Mouse (Mus musculus): ENCODE results near the gene Lmo1.
"Not testable (repeated sequence)": the region's sequence is repeated elsewhere in the genome, so short reads cannot be mapped to it uniquely, and the experiment has no call there.

Gene Lmo1

GRCm38 (mm10) chr7:109145211-109145610 is 29.8 kb downstream of the Lmo1 start:
- ChIA-PET POLR2A (interaction anchor here in 1 of 4 experiments (0.6 kb wide), 1 partner anchor 51 kb away, joined by 5 read pairs; no protein-coding TSS in a partner anchor), CTCF (interaction anchor here in 3 of 4 experiments (0.6 to 2.1 kb wide), 7 partner anchors 25 to 135 kb away, joined by 3 to 7 read pairs (median 4); no protein-coding TSS in a partner anchor)

DNA sequence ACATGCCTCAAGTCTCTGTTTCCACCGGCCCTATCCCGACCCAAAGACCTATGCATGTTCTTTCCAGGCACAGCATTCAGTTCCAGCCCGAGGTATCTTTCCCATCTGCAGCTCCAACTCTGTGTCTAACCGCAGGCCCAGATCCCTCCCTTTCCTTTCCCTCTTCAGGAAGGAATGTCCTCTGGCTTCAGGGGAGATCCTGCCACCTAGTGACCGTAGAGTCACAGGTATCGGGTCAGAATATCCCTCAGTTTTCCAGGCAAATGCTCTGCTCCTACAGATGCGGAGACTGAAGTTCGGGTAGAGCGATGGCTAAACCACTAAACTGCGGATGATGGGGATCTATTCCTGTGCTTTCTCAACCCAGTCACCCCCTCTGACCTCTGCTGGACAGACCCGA is 30.3 kb downstream of the Lmo1 start:
- ChIA-PET POLR2A (no interaction called here), CTCF (interaction anchor here in 3 of 4 experiments (0.6 to 2.1 kb wide), 9 partner anchors 10 to 1548 kb away, joined by 3 to 7 read pairs (median 4); no protein-coding TSS in a partner anchor)

DNA sequence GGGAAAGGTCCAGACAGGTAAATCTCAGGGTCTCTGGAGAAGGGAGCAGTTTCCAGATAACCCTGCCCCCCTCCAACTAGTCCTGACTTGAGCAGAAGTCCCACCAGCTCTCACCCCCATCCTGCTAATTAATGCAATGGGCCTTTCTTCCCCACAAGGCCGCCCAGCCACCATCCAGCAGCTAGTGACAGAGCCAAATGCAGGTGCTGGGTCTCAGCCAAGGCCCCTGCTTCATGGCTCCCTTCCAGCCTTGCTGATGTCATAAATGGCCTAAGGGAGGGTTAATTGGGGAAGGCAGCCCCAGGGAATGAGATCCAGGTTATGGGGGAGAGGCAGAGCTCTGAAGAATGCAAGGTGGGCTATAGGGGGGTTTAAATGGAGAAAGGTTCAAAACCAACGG is 32.4 kb downstream of the Lmo1 start:
- ChIA-PET POLR2A (interaction anchor here in 1 of 4 experiments (1.6 kb wide), 1 partner anchor 382 kb away, joined by 3 read pairs; no protein-coding TSS in a partner anchor), CTCF (interaction anchor here in 2 of 4 experiments (1.5 to 2.9 kb wide), 2 partner anchors 76 to 282 kb away, joined by 4 to 9 read pairs; no protein-coding TSS in a partner anchor)

DNA sequence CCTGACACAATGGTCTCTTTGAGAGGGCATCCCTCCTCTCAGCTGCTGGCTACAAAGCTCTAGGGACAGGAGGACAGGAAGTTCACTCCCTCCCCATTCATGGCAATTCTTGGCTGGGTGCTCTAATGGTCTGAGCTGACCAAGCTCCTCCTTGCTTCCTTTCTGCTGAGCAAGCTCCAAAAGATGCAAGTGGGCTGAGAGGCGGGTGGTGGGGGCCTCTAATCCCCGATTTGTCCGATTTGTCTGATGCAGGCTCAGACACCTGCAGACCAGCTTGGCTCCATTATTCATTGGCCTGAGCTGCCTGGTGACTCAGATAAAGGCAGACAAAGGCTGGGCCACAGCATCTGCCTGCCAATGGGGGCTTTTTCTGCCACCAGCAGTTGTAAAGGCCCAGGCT is 33.3 kb downstream of the Lmo1 start:
- ChIA-PET CTCF (interaction anchor here in 3 of 4 experiments (1.2 to 2.9 kb wide), 4 partner anchors 28 to 283 kb away, joined by 4 to 9 read pairs (median 6); no protein-coding TSS in a partner anchor), POLR2A (interaction anchor here in 1 of 4 experiments (1.6 kb wide), 1 partner anchor 382 kb away, joined by 3 read pairs; no protein-coding TSS in a partner anchor)

DNA sequence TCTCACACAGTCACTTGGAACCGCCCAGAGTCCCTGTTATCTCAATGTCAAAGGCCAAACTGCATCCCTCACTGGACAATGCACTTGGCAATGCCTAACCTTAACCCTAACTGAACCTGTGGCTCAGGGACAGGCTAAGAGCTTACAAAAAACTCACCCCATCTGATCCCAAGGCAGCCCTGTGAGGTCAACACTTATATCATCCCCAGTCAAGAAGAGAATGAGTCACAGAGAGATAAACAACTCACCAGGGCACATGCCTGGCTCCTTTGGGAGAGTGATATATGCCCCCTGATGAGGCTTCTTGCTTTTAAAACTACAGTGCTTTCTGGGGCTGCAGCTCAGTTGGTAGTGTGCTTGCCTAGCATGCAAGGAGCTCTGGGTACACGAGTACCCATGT is 34.0 kb downstream of the Lmo1 start:
- ChIA-PET POLR2A (interaction anchor here in 1 of 4 experiments (1.6 kb wide), 1 partner anchor 383 kb away, joined by 3 read pairs; no protein-coding TSS in a partner anchor), CTCF (interaction anchor here in 3 of 4 experiments (0.5 to 2.9 kb wide), 6 partner anchors 29 to 284 kb away, joined by 3 to 9 read pairs (median 6); no protein-coding TSS in a partner anchor)

DNA sequence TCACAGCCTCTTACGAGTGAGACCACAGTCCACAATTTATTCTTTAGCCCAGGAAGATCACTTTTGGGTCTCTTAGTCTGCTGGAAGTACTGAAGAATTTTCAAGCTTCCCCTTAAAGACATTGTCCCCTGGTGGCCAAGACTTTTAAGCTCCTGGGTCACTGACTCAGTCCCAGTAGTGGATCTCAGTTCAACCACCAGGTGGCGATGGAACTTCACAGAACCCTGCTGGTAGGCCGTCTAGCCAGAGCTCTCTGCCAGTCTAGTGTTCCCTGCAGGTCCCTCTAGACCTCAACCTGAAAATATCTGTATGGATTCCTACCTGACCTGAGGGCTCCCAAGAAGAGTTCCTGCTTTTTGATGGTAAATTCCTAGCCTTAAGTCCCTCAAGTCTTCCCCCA is 35.6 kb downstream of the Lmo1 start:
- CTCF ChIA-PET = interaction anchor here (0.5 to 1.8 kb wide), 118 partner anchors 10 to 713 kb away, joined by 3 to 46 read pairs (median 4); partner anchors contain the start of genes Ric3 (in 1 of the 4), Rpl27a (in 1 of the 4) and Stk33 (in 1 of the 4)

DNA sequence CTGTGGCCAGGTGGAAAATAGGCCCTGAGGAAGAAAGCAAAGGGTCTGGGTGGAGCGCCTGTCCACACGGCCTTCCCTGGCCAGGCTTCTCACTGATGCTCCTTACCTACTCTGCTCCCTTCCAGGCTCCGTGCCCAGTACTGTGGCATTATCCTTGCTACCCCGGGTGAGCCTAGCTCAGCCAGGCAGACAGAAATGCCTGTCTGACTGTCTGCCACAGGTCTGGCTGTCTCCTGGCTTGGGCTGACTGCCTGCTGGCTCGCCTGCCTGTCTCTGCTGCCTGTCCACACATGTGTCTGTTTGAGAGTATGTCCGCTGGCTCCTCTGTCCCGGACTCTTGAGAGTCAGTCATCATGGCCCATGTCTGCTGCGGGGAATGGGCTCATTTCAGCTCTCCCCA is 37.6 kb downstream of the Lmo1 start:
- ChIA-PET POLR2A (interaction anchor here in 1 of 4 experiments (0.8 to 1.0 kb wide), 2 partner anchors 11 to 14 kb away, joined by 3 read pairs; no protein-coding TSS in a partner anchor), CTCF (interaction anchor here in 2 of 4 experiments (0.5 to 1.0 kb wide), 2 partner anchors 245 to 288 kb away, joined by 3 read pairs; no protein-coding TSS in a partner anchor)

More for the DNA sequence above, 35.6 kb downstream of the Lmo1 start:
- POLR2A ChIA-PET = interaction anchor here (0.6 to 1.6 kb wide), 15 partner anchors 10 to 410 kb away, joined by 3 to 8 read pairs (median 3); partner anchors contain the start of genes Rpl27a (in 3 of the 4) and Ric3 (in 1 of the 4)

GRCm38 (mm10) chr7:109131565-109131964 is 43.4 kb downstream of the Lmo1 start:
- CTCF ChIA-PET = no interaction called here
- POLR2A ChIA-PET = interaction anchor here in 1 of 4 experiments (0.7 kb wide), 1 partner anchor 459 kb away, joined by 3 read pairs; no protein-coding TSS in a partner anchor

- ChIA-PET POLR2A (no interaction called here), CTCF (interaction anchor here (0.5 to 3.6 kb wide), 16 partner anchors 9 to 403 kb away, joined by 3 to 19 read pairs (median 3); no protein-coding TSS in a partner anchor)
These were observed 44.9 kb downstream of the Lmo1 start for GRCm38 (mm10) chr7:109129946-109130686.

DNA sequence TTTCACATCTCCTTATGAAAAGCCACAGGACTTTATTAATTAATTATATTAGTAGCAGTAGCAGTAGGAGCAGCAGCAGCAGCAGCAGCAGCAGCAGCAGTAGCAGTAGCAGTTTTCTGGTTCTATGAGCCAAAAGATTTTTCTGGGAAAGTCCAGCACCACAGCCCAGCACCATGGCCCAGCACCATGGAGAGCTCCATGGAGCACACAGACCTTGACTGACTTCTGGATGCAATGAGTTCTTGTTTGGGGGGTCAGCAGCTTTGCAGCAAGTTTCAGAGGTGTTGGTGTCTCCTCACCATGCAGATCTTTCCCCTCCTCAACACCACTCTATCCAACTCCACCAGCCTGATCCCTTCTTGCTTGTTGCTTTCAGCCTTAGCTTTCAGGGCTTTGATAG is 45.6 kb downstream of the Lmo1 start:
- CTCF ChIA-PET = interaction anchor here (0.9 to 3.6 kb wide), 11 partner anchors 10 to 295 kb away, joined by 3 to 19 read pairs (median 6); no protein-coding TSS in a partner anchor
- POLR2A ChIA-PET = interaction anchor here in 1 of 4 experiments (1.1 kb wide), 1 partner anchor 15 kb away, joined by 3 read pairs; no protein-coding TSS in a partner anchor

GRCm38 (mm10) chr7:109115929-109116328 is 59.1 kb downstream of the Lmo1 start:
- ChIA-PET CTCF (interaction anchor here in 1 of 4 experiments (0.9 kb wide), 1 partner anchor 17 kb away, joined by 3 read pairs; no protein-coding TSS in a partner anchor), POLR2A (no interaction called here)

DNA sequence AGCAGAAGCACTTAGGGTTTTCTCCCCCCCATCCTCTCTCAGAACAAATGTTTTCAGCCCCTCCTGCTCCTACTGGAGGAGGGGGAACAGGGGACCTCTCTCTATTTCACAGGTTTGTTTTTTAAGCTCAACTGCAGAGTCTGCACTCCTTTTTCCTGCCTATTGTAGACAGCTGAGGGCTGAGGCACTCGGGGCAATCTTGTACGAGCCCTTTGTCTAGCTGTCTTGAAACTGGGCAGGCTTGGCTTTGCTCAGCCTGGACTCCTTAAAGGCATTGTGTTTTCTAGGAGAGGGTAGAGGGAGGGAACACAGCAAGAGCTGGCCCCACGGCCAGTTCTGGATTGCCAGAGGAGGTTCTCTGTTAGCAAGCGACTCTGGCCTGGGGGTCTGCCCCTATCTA is 59.5 kb downstream of the Lmo1 start:
- CTCF ChIA-PET = interaction anchor here in 1 of 4 experiments (0.6 kb wide), 2 partner anchors 103 to 871 kb away, joined by 3 read pairs; no protein-coding TSS in a partner anchor
- POLR2A ChIA-PET = not testable (repeated sequence)

GRCm38 (mm10) chr7:109114950-109115349 is 60.1 kb downstream of the Lmo1 start:
- ChIA-PET POLR2A (interaction anchor here in 1 of 4 experiments (1.3 kb wide), 1 partner anchor 14 kb away, joined by 3 read pairs; no protein-coding TSS in a partner anchor), CTCF (interaction anchor here in 3 of 4 experiments (0.6 to 1.3 kb wide), 4 partner anchors 24 to 871 kb away, joined by 3 read pairs; no protein-coding TSS in a partner anchor)

DNA sequence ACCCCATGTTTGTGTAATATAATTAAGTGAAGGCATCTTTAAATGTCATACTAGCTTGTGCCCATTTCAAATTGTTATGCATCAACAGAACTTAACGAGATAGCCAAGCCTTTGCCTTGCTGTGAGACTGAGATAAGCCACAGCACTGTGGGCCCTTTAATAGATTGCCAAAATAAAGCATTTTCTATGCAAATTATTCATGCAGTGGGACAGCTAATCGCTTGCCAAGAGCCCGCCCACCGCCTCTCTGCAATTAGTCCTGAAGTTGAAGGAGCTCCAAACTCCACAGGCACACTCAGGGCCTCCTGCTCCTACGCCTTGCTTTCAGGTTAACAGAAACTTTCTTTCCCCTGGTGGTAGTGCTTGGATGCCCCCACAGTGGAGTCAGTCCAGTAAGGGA is 64.0 kb downstream of the Lmo1 start:
- CTCF ChIA-PET = interaction anchor here in 1 of 4 experiments (1.4 kb wide), 1 partner anchor 13 kb away, joined by 3 read pairs; no protein-coding TSS in a partner anchor
- POLR2A ChIA-PET = interaction anchor here in 1 of 4 experiments (0.7 kb wide), 1 partner anchor 59 kb away, joined by 3 read pairs; no protein-coding TSS in a partner anchor

DNA sequence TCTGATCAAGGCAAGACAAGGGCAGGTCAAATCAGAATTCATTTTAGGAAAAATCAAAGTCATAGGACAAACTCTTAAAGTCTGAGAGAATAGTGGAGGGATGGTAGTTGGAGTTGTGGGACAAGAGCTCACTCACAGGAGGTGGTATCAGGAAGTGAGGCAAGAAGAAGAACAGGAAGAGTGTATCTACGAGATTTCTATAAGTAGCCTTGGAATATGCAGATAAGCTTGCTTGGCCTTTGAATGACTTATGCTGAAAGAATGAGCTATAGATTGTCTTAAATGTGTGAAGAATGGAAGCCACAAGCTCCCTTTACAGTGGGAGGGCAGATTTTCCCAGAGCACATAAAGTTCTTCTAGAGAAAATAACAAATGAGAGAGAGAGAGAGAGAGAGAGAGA is 70.1 kb downstream of the Lmo1 start:
- CTCF ChIA-PET = interaction anchor here in 2 of 4 experiments (0.7 kb wide), 2 partner anchors 82 to 113 kb away, joined by 4 to 5 read pairs; no protein-coding TSS in a partner anchor
- POLR2A ChIA-PET = no interaction called here

DNA sequence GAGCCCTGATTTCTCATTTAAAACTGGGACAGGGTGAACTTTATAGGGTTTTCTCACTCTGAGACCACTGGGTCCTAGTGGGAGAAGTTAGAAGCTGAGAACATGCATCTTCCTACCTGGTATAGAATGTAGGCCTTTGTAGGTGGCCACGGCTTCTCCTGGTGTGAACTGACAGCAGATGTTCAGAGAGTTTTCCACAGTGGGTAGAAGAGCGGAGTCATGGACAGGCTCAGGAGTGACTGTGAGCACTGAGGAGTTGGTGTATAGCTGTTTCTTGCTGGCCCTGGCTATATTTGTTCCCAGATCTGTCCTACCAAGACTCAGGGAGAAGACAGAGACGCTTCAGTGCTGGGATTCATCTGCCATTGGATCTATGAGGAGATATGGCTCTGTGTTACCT is 73.8 kb downstream of the Lmo1 start:
- ChIA-PET CTCF (interaction anchor here in 2 of 4 experiments (0.6 to 1.5 kb wide), 2 partner anchors 38 to 117 kb away, joined by 4 read pairs; no protein-coding TSS in a partner anchor), POLR2A (no interaction called here)

- POLR2A ChIA-PET = no interaction called here
- CTCF ChIA-PET = interaction anchor here (0.6 to 1.6 kb wide), 19 partner anchors 9 to 707 kb away, joined by 3 to 6 read pairs (median 3); partner anchors contain the start of gene Ric3 (in 2 of the 4)
These were observed 76.6 kb downstream of the Lmo1 start for GRCm38 (mm10) chr7:109098145-109099018.

DNA sequence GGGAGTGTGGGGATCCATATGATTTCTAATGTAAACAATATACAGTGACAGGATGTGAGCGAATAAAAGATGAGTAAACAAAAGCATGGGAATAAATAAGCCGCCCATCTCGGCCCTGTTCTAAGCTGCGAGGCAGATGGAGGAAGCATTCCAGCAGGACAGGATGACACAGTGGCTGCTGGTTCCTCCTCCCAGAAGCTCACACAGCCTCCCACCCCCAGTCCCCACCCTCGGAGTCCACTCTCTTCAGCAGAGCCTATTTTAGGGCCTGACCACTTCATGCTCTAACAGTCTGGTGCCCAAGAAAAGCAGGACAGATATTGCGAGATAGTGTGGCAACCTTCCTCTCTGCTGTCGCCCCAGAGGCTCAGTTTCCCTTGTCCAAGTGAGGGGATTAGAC is 77.8 kb downstream of the Lmo1 start:
- ChIA-PET CTCF (interaction anchor here in 2 of 4 experiments (0.6 to 1.4 kb wide), 5 partner anchors 42 to 328 kb away, joined by 3 to 4 read pairs (median 4); no protein-coding TSS in a partner anchor), POLR2A (no interaction called here)
